8 mouse cellular contexts compared by ENCODE assay signal in the genomic region with DNA sequence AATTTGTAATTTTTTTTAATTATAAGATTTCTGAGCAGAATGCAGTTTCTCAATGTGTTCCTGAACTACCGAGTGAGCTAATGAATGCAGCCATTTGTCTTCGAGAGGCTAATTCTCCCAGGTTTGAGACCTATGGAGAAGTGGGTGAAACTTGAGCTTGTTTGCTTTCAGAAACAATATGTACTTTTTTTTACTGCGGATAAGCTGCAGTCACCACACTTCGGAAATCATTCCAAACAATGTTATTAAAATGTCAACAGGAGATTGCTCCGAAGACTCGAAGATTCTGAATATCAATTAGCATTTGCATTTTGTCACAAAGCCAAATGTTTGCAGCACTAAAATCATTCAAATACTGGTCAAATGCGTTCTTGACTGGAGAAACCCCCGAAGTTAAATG. TPM values are rescaled to one million over a fixed set of nuclear protein-coding genes. Genes with fewer than 3 reads are reported as not detected.
DNase-seq lines count a peak whose midpoint lies in the region; ATAC-seq and TF ChIP-seq lines count a peak whose summit lies in the region.

No protein-coding gene starts in this region.

- peak overlapping the region; percentile 88 for H3K4me3 ChIP-seq in heart, embryonic 11.5 days (ENCODE audit: low read depth, low read length)
- H3K4me3 ChIP-seq in cortical plate, adult 2 months (ENCODE audit: insufficient read depth, low read length) = peak overlapping the region; percentile 84; the same call in 1 of the 2 replicates
- H3K4me3 ChIP-seq in hindbrain, embryonic 14.5 days (replicated peaks; ENCODE audit: low read length) = peak overlapping the region; percentile 96
- peak overlapping the region; percentile 91 for H3K4me3 ChIP-seq in midbrain, embryonic 13.5 days (replicated peaks)

- peaks cover 7% of the 10 kb centered on the region; the same call in 1 of the 2 replicates for H3K4me1 ChIP-seq in heart, embryonic 11.5 days (ENCODE audit: control insufficient read depth, insufficient read depth, low read length)
- 0 out of 2 replicates have a peak, but pooled peaks cover 2% of the 10 kb centered on the region for H3K4me1 ChIP-seq in cortical plate, adult 2 months (ENCODE audit: control insufficient read depth, insufficient read depth, low read length)
- H3K4me1 ChIP-seq in hindbrain, embryonic 14.5 days (replicated peaks; ENCODE audit: control insufficient read depth, insufficient read depth, low read length) = peaks cover 17% of the 10 kb centered on the region; the same call in 1 of the 2 replicates
- H3K4me1 ChIP-seq in midbrain, embryonic 13.5 days (replicated peaks) = peaks cover 13% of the 10 kb centered on the region

- no peak for DNase-seq in heart, postnatal 25 days (ENCODE audit: low spot score)
- DNase-seq in hindbrain, embryonic 14.5 days (ENCODE audit: low spot score) = no peak
- no peak for DNase-seq in B cell, adult 2 months
- no peak for DNase-seq in spleen, postnatal 14 days (ENCODE audit: low spot score in 2 of 2)
- no peak for DNase-seq in left cerebral cortex, postnatal 4 days

- no peak overlapping the region for H3K9ac ChIP-seq in heart, embryonic 11.5 days (ENCODE audit: low read depth, low read length)
- H3K9ac ChIP-seq in hindbrain, embryonic 14.5 days = peak overlapping the region; percentile 98; the same call in 1 of the 2 replicates
- peak overlapping the region; percentile 97; the same call in 1 of the 2 replicates for H3K9ac ChIP-seq in midbrain, embryonic 13.5 days (replicated peaks)

- 6% methylated on average over 8 of the region's 8 CpGs for WGBS in heart, embryonic 11.5 days (ENCODE audit: insufficient replicate concordance)
- WGBS in hindbrain, embryonic 14.5 days = 2% methylated on average over 8 of the region's 8 CpGs
- under 1% methylated on average over 8 of the region's 8 CpGs for WGBS in midbrain, embryonic 13.5 days

- intact Hi-C loops in heart, postnatal 25 days (cut with DNase I) = loop anchor here (2.0 to 5.0 kb wide), 3 partner anchors 51 to 454 kb away; no protein-coding TSS in a partner anchor
- intact Hi-C loops in left cerebral cortex, postnatal 4 days (cut with DNase I) = no loop called here

- TF ChIP-seq CTCF in cortical plate, adult 2 months (IDR thresholded peaks at IDR 0.05; ENCODE audit: extremely low read depth, insufficient read depth, low read length) = no peak

- peak overlapping the region; percentile 93 for H3K4me2 ChIP-seq in heart, embryonic 11.5 days
- H3K4me2 ChIP-seq in hindbrain, embryonic 14.5 days (replicated peaks) = peak overlapping the region; percentile 80
- peak overlapping the region; percentile 80 for H3K4me2 ChIP-seq in midbrain, embryonic 13.5 days (replicated peaks)

- no peak for ATAC-seq in heart, embryonic 11.5 days (replicated peaks; ENCODE audit: insufficient number of reproducible peaks, low FRiP score, low TSS enrichment)
- ATAC-seq in hindbrain, embryonic 14.5 days (ENCODE audit: low FRiP score) = no peak
- ATAC-seq in midbrain, embryonic 13.5 days = no peak

- no peak for TF ChIP-seq POLR2A in cortical plate, adult 2 months (IDR thresholded peaks at IDR 0.05; ENCODE audit: extremely low read depth, insufficient read depth, low read length)

- H3K9me3 ChIP-seq in heart, embryonic 11.5 days (replicated peaks; ENCODE audit: control insufficient read depth, low read length) = no peaks in the 10 kb centered on the region
- H3K9me3 ChIP-seq in hindbrain, embryonic 14.5 days (ENCODE audit: control insufficient read depth, low read length) = no peaks in the 10 kb centered on the region
- no peaks in the 10 kb centered on the region for H3K9me3 ChIP-seq in midbrain, embryonic 13.5 days

- no peak overlapping the region for H3K27ac ChIP-seq in heart, embryonic 11.5 days (ENCODE audit: low read depth, low read length)
- no peak overlapping the region for H3K27ac ChIP-seq in cortical plate, adult 2 months (ENCODE audit: insufficient read depth, low read length)
- H3K27ac ChIP-seq in hindbrain, embryonic 14.5 days = no peak overlapping the region
- no peak overlapping the region for H3K27ac ChIP-seq in midbrain, embryonic 13.5 days

- H3K36me3 ChIP-seq in heart, embryonic 11.5 days (ENCODE audit: control insufficient read depth, insufficient read depth, low read length) = no peaks in the 10 kb centered on the region
- H3K36me3 ChIP-seq in hindbrain, embryonic 14.5 days (replicated peaks; ENCODE audit: control insufficient read depth, insufficient read depth) = no peaks in the 10 kb centered on the region
- H3K36me3 ChIP-seq in midbrain, embryonic 13.5 days = no peaks in the 10 kb centered on the region

- no peaks in the 10 kb centered on the region for H3K27me3 ChIP-seq in heart, embryonic 11.5 days (ENCODE audit: control insufficient read depth, insufficient read depth, low read length)
- H3K27me3 ChIP-seq in hindbrain, embryonic 14.5 days (ENCODE audit: control insufficient read depth, insufficient read depth, low read length) = no peaks in the 10 kb centered on the region
- H3K27me3 ChIP-seq in midbrain, embryonic 13.5 days = peaks cover 11% of the 10 kb centered on the region; the same call in 1 of the 2 replicates

RNA-seq across cellular contexts. Expression of gene Adgrl2, which starts 0.7 kb away (rescaled TPM):
- 37.3 and 38.7 TPM in 2 replicates for polyA plus RNA-seq in heart, embryonic 11.5 days (2014; fragmentation: Nextera tagmentation; extraction: Ambion mirVana)
- total RNA-seq in heart, postnatal 25 days (2021) = 10 to 100 TPM; 57.2 to 57.6 TPM
- polyA plus RNA-seq in cortical plate, adult 2 months (2012; rRNA removed) = 86.6 and 90.3 TPM in 2 replicates
- 166 and 171 TPM in 2 replicates for polyA plus RNA-seq in hindbrain, embryonic 14.5 days (2014; fragmentation: Nextera tagmentation; extraction: Ambion mirVana)
- 120 and 125 TPM in 2 replicates for polyA plus RNA-seq in midbrain, embryonic 13.5 days (2015; fragmentation: Nextera tagmentation; extraction: Ambion mirVana)
- total RNA-seq in left cerebral cortex, postnatal 4 days (2021) = 100 to 1,000 TPM; 258 to 274 TPM
